Mouse (Mus musculus): ENCODE results near the gene Vdac2.

Vdac2 gene

DNA sequence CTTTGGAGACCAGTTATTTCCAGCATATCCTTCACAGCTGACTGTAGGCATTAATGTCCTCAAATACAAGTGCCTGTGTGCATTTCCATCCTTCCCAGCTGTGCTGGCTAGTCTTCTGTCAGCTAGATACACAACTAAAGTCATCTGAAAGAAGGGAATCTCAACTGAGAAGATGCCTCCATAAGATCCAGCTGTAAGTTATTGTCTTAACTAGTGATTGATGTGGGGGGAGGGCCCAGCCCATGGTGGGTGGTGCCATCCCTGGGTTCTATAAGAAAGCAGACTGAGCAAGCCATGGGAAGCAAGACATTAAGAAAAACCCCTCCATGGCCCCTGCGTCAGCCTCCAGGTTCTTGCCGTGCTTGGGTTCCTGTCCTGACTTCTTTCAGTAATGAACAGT is at the start of gene Vdac2:
TSS of gene Vdac2 (plus strand) at position 301 of the 400 bp plus-strand sequence.
- no peak for DNase-seq (ENCODE audit: low spot score in 2 of 2)

DNA sequence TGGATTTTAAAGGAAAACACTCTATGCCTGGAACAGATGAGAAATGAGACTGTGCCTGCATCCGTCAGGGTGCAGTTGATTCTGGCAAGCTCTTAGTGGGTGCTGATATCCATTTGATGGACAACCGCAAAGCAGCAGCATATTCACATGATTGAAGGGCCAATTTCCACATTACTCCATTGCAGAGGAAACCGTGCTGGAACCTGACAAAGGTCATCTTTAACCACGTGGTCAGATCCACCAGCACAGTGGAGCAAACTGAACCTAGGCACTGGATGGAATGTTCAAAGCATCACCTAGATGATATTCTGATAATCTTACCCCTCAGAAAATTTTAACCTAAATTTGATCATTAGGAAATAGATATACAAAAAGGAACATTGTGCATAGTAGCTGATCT is 48.8 kb upstream of the Vdac2 start:
- no peak for DNase-seq (ENCODE audit: low spot score in 2 of 2)

DNA sequence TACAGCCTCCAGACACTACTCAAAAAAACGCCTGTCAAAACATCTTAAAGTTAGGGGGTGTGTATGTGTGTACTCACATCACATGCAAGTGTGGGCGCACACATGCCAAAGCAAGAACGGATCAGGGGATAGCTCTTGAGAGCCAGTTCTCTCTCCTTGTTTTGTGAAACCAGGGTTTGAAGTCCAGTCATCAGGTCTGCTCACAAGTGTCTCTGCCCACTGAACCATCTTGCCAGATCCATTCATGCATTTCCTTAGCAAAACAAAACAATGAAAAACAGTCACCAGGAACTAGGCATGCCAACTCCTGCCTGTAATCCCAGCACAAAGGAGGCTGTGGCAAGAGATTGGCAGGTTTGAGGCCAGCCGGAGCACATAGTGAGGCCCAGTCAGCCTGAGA is 38.5 kb upstream of the Vdac2 start:
- DNase-seq (ENCODE audit: low spot score in 2 of 2), result no peak

- DNase-seq (ENCODE audit: low spot score in 2 of 2), result no peak
Observed at GRCm38 (mm10) chr14:21787374-21787773, 37.7 kb upstream of the Vdac2 start.

DNA sequence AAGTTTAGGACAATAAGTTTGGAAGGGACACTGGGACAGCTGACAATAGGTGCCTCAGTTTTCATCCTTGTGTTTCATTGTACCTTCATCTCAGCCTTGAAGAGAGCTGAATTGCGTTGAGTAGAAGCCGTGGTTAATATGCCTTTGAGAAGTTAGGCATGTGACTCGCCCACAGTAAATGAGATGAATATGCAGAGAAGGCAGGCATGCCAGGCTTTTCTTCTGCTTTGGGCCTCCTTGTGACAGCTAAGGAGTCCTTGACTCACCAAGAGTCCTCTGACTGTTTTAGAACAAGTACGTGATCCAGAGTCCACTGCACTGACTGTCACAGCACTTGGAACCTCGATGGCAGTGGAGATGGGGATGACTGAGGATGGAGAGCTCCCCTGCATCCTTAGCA is 36.9 kb upstream of the Vdac2 start:
- no peak for DNase-seq (ENCODE audit: low spot score in 2 of 2)

- no peak for DNase-seq (ENCODE audit: low spot score in 2 of 2)
Observed at GRCm38 (mm10) chr14:21790585-21791251, 34.3 kb upstream of the Vdac2 start.

DNA sequence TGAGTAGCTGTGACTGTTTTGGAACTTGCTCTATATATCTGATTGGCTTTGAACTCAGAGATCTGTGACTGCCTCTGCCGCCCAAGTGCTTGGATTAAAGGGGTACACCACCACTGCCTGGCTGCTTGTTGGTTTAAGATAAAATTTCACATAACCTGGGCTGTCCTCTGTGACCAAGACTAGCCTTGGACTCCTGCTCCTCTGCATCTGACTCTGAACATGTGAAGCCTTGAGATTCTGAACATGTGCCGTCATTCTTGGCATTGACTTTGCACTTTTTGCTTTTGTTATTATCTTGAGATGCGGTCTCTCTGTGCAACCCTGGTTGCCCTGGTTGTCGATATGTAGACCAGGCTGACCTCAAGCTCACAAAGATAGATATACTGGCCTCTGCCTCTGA is 33.3 kb upstream of the Vdac2 start:
- no peak for DNase-seq (ENCODE audit: low spot score in 2 of 2)

DNA sequence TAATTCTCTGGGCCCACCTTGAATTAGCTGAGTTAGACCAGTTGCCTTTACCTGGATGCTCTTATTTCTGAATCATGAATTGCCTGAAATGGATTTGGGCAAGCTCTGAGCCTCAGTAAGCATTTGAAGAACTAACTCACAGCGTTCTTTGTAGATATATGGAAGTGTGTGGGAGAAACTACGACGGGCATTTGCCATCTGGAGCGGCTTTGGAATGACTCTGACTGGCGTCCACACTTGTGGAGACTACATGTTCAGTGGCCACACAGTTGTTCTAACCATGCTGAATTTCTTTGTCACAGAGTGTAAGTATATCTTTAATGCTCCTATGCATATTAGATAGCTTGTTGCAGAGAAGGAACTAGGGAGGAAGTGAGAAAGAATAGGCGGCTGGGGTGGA is 32.8 kb upstream of the Vdac2 start:
- no peak for DNase-seq (ENCODE audit: low spot score in 2 of 2)

DNA sequence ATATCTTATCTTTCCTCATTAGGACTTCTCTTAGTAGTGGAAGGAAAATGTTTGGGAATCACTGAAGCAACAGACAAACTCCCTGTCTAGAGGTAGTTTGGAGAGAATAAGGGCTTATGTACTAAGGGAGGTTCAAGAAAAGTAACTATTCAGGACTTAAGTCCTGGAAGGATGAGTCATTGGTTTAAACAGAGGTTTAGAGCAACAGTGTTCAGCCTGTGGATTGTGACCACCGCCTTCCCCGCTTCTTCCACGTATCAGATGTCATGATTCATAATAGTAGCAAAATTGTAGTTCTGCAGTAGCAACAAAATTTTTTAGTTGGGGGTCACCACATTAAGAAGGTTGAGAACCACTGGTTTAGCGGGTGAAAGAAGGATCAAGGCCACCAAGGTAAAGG is 24.4 kb upstream of the Vdac2 start:
- DNase-seq (ENCODE audit: low spot score in 2 of 2), result no peak

- no peak for DNase-seq (ENCODE audit: low spot score in 2 of 2)
Observed at GRCm38 (mm10) chr14:21801624-21802023, 23.4 kb upstream of the Vdac2 start.

GRCm38 (mm10) chr14:21802543-21803206 is 22.4 kb upstream of the Vdac2 start:
- DNase-seq (ENCODE audit: low spot score in 2 of 2), result no peak

- no peak for DNase-seq (ENCODE audit: low spot score in 2 of 2)
Observed at GRCm38 (mm10) chr14:21806203-21806602, 18.8 kb upstream of the Vdac2 start.

DNA sequence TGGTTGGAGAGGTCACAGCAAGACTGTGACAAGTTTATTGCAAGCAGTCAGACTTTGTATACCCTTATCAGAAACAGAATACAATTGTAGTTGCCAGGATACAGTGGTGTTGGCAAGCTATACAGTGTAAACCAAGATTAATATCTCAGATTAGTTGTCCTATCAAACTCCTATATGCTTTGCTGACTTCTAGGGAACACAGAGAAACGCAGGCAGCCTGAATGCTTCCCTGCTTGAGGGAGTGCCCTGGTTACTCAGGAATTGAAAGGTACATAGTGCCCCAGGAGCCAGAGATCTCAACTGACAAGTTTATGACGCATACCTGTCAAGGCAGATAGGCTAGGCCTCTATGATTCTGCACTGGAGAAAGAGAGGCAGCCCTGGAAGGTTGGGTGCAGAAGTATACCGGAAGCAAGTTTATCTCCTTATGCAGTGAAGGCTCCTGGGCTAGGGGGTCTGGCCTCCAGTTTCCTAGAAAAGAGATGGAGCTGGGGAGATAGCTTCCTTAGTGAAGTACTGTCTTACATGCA is 18.3 kb upstream of the Vdac2 start:
- peak; percentile 22 to 24 for DNase-seq (ENCODE audit: low spot score in 2 of 2)

DNA sequence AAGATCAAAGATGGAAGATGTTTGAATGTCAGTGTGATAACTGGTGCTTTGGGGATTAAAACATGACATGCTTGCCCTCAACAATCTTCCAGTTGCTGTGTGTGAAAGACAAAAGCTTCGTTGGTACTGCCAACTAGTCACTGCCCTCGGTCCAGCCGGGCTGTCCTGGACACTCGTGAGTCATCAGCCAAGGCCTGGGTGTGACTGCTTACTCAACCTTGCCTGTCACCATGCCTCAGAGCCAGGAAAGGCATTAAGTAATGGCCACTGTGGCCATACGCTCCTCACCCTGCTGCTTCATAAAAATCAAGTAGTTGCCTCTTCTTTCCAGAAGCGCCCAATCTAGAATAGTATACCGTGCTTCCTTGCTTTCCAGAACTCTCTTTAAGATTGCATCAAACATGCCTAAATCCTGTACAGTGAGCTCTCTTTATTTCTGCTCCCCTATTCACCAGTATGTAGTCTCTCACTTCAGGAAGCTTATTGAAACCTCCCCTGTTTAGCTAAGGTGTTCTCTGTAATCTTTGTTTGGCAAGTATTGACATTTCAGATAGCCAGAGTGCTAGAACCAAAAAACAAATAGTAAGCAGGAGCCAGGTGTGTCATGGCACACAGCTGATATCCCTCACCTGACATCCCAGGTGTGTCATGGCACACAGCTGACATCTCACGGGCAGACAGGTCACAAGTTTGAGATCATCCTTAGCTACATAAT is 16.7 kb upstream of the Vdac2 start:
- DNase-seq (ENCODE audit: low spot score in 2 of 2), result peak in 1 of 2 experiments; percentile 22

- DNase-seq (ENCODE audit: low spot score in 2 of 2), result no peak
Observed at GRCm38 (mm10) chr14:21809418-21809817, 15.6 kb upstream of the Vdac2 start.

GRCm38 (mm10) chr14:21811301-21811700 is 13.7 kb upstream of the Vdac2 start:
- no peak for DNase-seq (ENCODE audit: low spot score in 2 of 2)

DNA sequence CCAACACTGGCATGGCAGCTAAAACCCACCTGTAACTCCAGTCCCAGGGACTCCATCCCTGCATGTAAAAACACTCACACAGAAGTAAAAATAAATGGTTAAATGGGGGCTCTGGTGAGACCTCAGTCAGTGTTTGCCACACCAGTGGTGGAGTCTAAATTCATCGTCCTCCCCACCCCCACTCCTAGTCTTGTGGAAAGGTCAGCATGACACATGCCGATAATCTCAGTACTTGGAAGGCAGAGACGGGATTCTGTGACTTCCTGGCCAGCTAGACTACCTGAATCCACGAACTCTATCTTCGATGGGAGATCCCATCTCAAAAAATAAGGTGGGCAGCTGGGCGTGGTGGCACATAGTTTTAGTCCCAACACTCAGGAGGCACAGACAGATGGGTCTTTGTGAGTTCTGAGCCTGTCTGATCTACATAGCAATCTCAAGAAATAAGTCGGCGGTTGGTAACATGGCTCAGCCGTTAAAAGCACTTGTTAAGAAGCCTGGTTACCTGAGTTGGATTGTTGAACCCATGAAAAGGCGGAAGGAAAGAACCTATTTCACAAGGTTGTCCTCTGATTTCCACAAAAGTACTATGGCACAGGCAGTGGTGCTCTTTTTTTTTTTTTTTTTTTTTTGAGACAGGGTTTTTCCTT is 13.2 kb upstream of the Vdac2 start:
- DNase-seq (ENCODE audit: low spot score in 2 of 2), result no peak

- DNase-seq (ENCODE audit: low spot score in 2 of 2), result peak; percentile 39 to 68
Observed at GRCm38 (mm10) chr14:21812590-21813162, 12.4 kb upstream of the Vdac2 start.

GRCm38 (mm10) chr14:21813216-21813615 is 11.8 kb upstream of the Vdac2 start:
- no peak for DNase-seq (ENCODE audit: low spot score in 2 of 2)

GRCm38 (mm10) chr14:21813847-21814246 is 11.2 kb upstream of the Vdac2 start:
- no peak for DNase-seq (ENCODE audit: low spot score in 2 of 2)

GRCm38 (mm10) chr14:21814606-21815005 is 10.4 kb upstream of the Vdac2 start:
- no peak for DNase-seq (ENCODE audit: low spot score in 2 of 2)

GRCm38 (mm10) chr14:21816255-21816654 is 8.8 kb upstream of the Vdac2 start:
- DNase-seq (ENCODE audit: low spot score in 2 of 2), result no peak
